Mouse (Mus musculus) adrenal gland, postnatal 14 days (tissue): ENCODE data around the gene Ccdc169. TPM values are rescaled to one million over a fixed set of nuclear protein-coding genes. Genes with fewer than 3 reads are reported as not detected.
"Not testable (repeated sequence)": the region's sequence is repeated elsewhere in the genome, so short reads cannot be mapped to it uniquely, and the experiment has no call there.

Source experiments
- DNase-seq: peaks from one replicate; pipeline ENCODE4 v3.0.0; 2021; ENCODE audit warnings: mixed read lengths
- microRNA-seq, 2 experiments: library from miRNA; unstranded; fragments of <30 nt; microRNA quantifications; one replicate each; pipeline ENCODE4 v1.2.0; 2021
- total RNA-seq: library from RNA; stranded (reverse); gene quantifications from 2 replicates; pipeline ENCODE4 v1.2.3, GENCODE M21; 2021

Gene Ccdc169
- total RNA-seq, 1 experiment from 2014 or later, result not detected

- DNase-seq, result no peak
Measured at GRCm38 (mm10) chr3:55195581-55196327, 58.6 kb downstream of the Ccdc169 start.

- no peak for DNase-seq
Measured at GRCm38 (mm10) chr3:55196328-55196710, 59.2 kb downstream of the Ccdc169 start.

GRCm38 (mm10) chr3:55203621-55204020, 66.5 kb downstream of the Ccdc169 start:
- not testable (repeated sequence) for DNase-seq

- DNase-seq, result no peak
Measured at GRCm38 (mm10) chr3:55206413-55206812, 69.3 kb downstream of the Ccdc169 start.

DNA sequence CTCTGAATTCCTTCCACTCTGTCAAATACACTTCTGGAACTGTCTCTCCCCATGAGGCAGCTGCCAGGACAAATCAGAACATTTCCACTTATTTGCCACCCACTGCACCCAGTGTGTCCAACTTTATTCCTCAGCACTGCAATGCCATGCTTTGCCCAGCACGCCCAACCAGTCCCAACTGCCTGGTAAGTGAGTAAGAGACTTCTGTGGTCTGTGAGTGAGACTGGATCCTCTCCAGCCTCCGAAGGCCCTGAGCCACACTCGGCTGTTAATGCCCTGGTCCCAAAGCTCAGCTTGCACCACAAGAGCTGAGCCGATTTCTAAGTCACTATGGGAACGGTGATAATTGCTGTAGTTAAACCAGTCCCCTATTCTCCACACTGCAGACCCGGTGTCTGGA, 70.5 kb downstream of the Ccdc169 start:
- DNase-seq, result no peak

DNA sequence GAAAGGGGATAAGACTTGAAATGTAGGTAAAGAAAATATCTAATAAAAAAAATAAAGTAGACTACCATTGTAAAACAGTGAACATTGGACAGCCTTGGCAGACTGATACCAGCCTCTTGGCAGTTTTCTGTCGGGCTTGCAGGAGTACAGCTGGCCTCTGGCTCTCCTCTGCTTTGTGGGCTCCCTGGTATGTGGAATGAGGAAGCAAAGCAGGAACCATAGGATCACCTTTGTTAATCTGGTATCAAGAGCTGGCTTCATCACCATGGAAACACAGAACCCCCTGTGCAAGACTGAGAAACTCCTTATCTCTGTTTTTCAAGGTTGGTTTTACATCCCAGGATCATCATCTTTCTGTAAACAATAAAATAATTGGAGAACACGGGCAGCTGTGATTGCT, 75.1 kb downstream of the Ccdc169 start:
- DNase-seq, result no peak

- no peak for DNase-seq
Measured at GRCm38 (mm10) chr3:55213785-55214184, 76.6 kb downstream of the Ccdc169 start.

GRCm38 (mm10) chr3:55214413-55214812, 77.3 kb downstream of the Ccdc169 start:
- DNase-seq, result no peak

DNA sequence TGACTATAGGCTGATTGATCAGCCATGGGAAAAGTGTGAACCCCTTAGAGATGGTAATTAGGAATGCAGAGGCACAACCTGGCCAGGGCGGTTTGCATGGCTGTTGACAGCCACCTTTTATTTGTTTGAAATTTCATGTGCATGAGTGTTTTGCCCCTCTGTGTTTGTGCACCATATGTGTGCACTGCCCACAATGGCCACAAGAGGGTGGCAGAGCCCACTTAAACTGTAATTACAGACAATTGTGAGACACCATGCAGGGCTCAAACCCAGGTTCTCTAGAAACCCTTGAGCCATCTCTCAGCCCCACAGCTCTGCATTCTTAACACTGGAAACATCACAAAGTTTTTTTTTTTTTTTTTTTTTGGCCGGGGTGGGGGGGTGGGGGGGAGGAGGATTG, 85.4 kb downstream of the Ccdc169 start:
- no peak for DNase-seq

Small RNA genes within 50 kb of the gene (microRNA-seq; reads per million reads assigned to microRNA genes)
- 0 reads per million in 2 experiments for gene Gm22029

Other genes with a start within 250 kb of the Ccdc169 start
- not detected in 2 replicates for gene Sertm1, start 221.5 kb upstream of the Ccdc169 start, total RNA-seq
- 0.49 and 0.89 TPM in 2 replicates for gene Ccna1, start 81.8 kb upstream of the Ccdc169 start, total RNA-seq
- 43.0 and 46.6 TPM in 2 replicates for gene Spg20, start 25.2 kb upstream of the Ccdc169 start, total RNA-seq
- gene Sohlh2, start 44.7 kb downstream of the Ccdc169 start, total RNA-seq, result not detected in 2 replicates
- gene Dclk1, start 105.0 kb downstream of the Ccdc169 start, total RNA-seq, result 5.0 and 16.9 TPM in 2 replicates